Mouse (Mus musculus): ENCODE measurements around the gene Olfr1175-ps. TPM values are rescaled to one million over a fixed set of nuclear protein-coding genes. Genes with fewer than 3 reads are reported as not detected.

Gene Olfr1175-ps
- not detected for total RNA-seq (2023)

DNA sequence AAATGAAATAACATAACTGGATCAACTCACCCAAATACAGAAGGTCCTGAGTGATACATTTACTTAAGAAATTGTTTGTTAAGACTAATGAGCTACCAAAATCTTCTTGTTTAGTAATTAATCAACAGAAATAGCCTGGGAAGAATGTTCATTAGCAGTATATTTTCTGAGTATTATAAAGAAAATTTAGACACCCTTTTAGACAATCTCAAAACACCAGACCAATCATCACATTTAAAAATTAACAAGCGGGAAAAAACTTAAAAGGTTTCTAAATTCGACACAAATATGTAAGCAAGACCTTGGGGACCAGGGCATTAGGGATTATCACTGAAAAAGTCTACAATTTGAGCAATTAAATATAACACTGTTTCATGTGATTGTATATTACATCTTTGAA is at the start of gene Olfr1175-ps:
TSS of gene Olfr1175-ps (minus strand) at position 101 of the 400 bp plus-strand sequence.

DNA sequence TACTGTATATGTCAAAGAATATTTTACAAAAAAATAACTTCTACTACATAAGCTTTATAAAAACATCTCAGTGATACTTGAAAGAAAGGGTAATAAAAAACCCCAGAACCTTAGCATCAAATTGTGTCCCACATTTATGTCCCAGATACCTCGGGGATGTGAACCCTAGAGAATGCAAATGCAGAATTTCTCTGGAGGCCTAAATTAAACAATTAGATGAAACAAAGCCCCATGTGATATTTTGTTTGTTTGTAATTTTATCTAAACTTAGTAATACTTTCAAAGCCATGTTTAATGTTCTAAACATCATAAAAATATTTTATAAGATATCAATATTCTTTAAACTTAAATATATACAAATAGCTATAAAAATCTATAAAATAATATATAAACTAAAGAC is 19.4 kb upstream of the Olfr1175-ps start, which contains the start of gene Olfr1177-ps:
TSS of gene Olfr1177-ps (minus strand) at position 101 of the 400 bp plus-strand sequence.

DNA sequence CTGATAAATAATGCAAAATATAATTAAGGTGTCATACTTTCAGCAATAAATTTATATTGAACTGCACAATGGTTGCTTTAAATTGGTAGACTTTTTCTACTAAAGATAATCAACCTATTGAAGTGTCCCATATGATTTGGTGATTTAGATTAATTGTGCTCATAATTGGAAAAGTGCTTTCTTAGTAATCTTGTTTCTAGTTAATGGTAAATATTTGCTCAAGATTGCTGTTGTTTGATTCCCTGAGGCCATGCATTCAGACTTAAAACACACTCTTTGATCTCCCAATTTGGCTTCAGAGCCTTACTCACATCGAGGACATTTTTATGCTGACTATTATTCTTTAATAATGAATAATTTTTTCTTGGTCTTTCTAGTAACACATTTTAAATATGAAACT is 9.4 kb upstream of the Olfr1175-ps start, which contains the start of gene Olfr1176:
TSS of gene Olfr1176 (plus strand) at position 301 of the 400 bp plus-strand sequence.

DNA sequence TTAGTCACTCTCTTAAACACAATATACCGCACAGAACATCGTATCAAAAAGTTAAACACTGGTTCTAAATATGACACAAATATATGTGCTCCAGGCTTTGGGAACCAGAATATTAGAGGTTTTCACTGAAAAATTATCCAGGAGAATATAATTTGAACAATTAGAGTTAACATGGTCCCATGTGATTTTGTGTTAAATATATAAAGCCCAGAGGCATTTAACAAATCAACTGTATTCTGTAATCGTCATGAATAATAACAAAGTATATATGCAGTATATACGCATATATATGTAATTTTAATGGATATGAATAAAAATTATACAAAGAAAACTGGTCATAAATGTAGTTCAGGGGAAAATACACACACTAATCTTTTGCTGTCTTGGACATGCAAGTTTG is 12.0 kb downstream of the Olfr1175-ps start, which contains the start of gene Olfr1174-ps:
TSS of gene Olfr1174-ps (minus strand) at position 101 of the 400 bp plus-strand sequence.

DNA sequence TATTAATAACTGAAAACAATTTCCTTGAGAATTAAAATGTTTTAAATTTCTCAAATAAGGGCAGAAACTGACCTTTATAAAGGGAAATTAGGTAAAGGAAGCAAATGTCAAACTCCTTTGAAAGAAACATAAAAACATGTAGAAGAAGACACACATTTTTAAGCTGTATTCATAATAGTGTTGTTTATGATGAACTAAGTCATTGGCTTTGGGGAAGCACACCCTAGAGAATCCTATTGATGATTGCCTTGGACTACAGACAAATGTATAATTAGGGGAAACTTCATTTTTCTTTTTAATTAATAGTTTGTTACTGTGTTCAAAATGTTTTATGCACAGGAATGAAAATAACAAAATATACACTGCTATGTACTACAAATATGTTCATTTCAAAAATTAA is 47.2 kb downstream of the Olfr1175-ps start, which contains the start of gene Olfr1173:
TSS of gene Olfr1173 (minus strand) at position 101 of the 400 bp plus-strand sequence.

Other genes starting within 250 kb of the Olfr1175-ps start
- gene Olfr1164, start 233.2 kb downstream of the Olfr1175-ps start, total RNA-seq (2023): not detected
- not detected for gene Olfr1166, start 198.9 kb downstream of the Olfr1175-ps start, total RNA-seq (2023)
- not detected for gene Olfr1167, start 172.0 kb downstream of the Olfr1175-ps start, total RNA-seq (2023)
- gene Olfr1168, start 145.3 kb downstream of the Olfr1175-ps start, total RNA-seq (2023): not detected
- not detected for gene Olfr1170, start 98.9 kb downstream of the Olfr1175-ps start, total RNA-seq (2023)
- not detected for gene Olfr1173, start 47.3 kb downstream of the Olfr1175-ps start, total RNA-seq (2023)
- not detected for gene Olfr1174-ps, start 12.1 kb downstream of the Olfr1175-ps start, total RNA-seq (2023)
- gene Olfr1176, start 9.5 kb upstream of the Olfr1175-ps start, total RNA-seq (2023): not detected
- not detected for gene Olfr1177-ps, start 19.3 kb upstream of the Olfr1175-ps start, total RNA-seq (2023)
- not detected for gene Olfr1178, start 59.8 kb upstream of the Olfr1175-ps start, total RNA-seq (2023)
- not detected for gene Olfr1179, start 79.2 kb upstream of the Olfr1175-ps start, total RNA-seq (2023)
- gene Olfr1180, start 91.9 kb upstream of the Olfr1175-ps start, total RNA-seq (2023): not detected
- gene Olfr1181, start 99.0 kb upstream of the Olfr1175-ps start, total RNA-seq (2023): not detected
- not detected for gene Gm13757, start 121.9 kb upstream of the Olfr1175-ps start, total RNA-seq (2023)
- not detected for gene Olfr1183, start 127.7 kb upstream of the Olfr1175-ps start, total RNA-seq (2023)
- not detected for gene Olfr1184, start 156.4 kb upstream of the Olfr1175-ps start, total RNA-seq (2023)
- not detected for gene Olfr1185-ps1, start 166.1 kb upstream of the Olfr1175-ps start, total RNA-seq (2023)
- gene Olfr1186, start 191.3 kb upstream of the Olfr1175-ps start, total RNA-seq (2023): not detected
- gene Olfr1188, start 229.7 kb upstream of the Olfr1175-ps start, total RNA-seq (2023): not detected